Comparison of ENCODE assay signal across 8 mouse cellular contexts in genomic region chr11:75279013-75279341, GRCm38 (mm10).
DNase-seq lines count a peak whose midpoint lies in the region; ATAC-seq and TF ChIP-seq lines count a peak whose summit lies in the region.

No protein-coding gene starts in this region.

- dilution Hi-C loops in CH12.LX (cut with MboI; ENCODE audit: extremely low pct_ligation_motif_present, extremely low pct_unique_long_range_greater_than_20kb, low sequenced_read_pairs): no loop called here

- ATAC-seq in heart, embryonic 11.5 days (replicated peaks; ENCODE audit: insufficient number of reproducible peaks, low FRiP score, low TSS enrichment): no peak
- no peak for ATAC-seq in forebrain, embryonic 16.5 days
- no peak for ATAC-seq in liver, embryonic 14.5 days (ENCODE audit: insufficient read depth)

- no peaks in the 10 kb centered on the region for H3K36me3 ChIP-seq in heart, embryonic 11.5 days (ENCODE audit: control insufficient read depth, insufficient read depth, low read length)
- H3K36me3 ChIP-seq in CH12.LX (replicated peaks in 1 of 2; ENCODE audit: control insufficient read depth in 1 of 2, insufficient read depth in 1 of 2, low read length in 1 of 2): no peaks in the 10 kb centered on the region
- H3K36me3 ChIP-seq in forebrain, embryonic 16.5 days (ENCODE audit: control insufficient read depth, insufficient read depth): no peaks in the 10 kb centered on the region
- H3K36me3 ChIP-seq in liver, embryonic 14.5 days (replicated peaks; ENCODE audit: control insufficient read depth, insufficient read depth, low read depth): no peaks in the 10 kb centered on the region

- in situ Hi-C loops in CH12.LX (cut with MboI; ENCODE audit: low pct_ligation_motif_present, low pct_unique_long_range_greater_than_20kb, low sequenced_read_pairs): loop anchor here (25.0 kb wide), 1 partner anchor 292 kb away; no protein-coding TSS in a partner anchor

- H3K4me3 ChIP-seq in heart, embryonic 11.5 days (ENCODE audit: low read depth, low read length): peak overlapping the region; percentile 22
- H3K4me3 ChIP-seq in CH12.LX (replicated peaks in 1 of 3; ENCODE audit: low read depth in 2 of 3, low read length in 2 of 3, poor library complexity in 1 of 3): peak overlapping the region in 2 of 3 experiments; percentile 18 to 45
- no peak overlapping the region for H3K4me3 ChIP-seq in forebrain, embryonic 16.5 days (replicated peaks; ENCODE audit: low read length)
- peak overlapping the region; percentile 40 to 49 for H3K4me3 ChIP-seq in liver, embryonic 14.5 days (ENCODE audit: insufficient read depth in 1 of 2, low read depth in 2 of 2, low read length in 2 of 2)

- DNase-seq in heart, postnatal 10 days: no peak
- no peak for DNase-seq in CH12.LX (ENCODE audit: extremely low read depth)
- no peak for DNase-seq in liver, embryonic 14.5 days (ENCODE audit: low read depth in 3 of 3, low spot score in 3 of 3)
- no peak for DNase-seq in left cerebral cortex, adult 8-10 months (ENCODE audit: low spot score in 2 of 2)
- no peak for DNase-seq in embryo, embryonic 10.5 days (ENCODE audit: low spot score)
- DNase-seq in embryo, embryonic 11 days: no peak

- peak overlapping the region; percentile 68 for H3K4me2 ChIP-seq in heart, embryonic 11.5 days
- peak overlapping the region; percentile 37 for H3K4me2 ChIP-seq in CH12.LX (ENCODE audit: insufficient read depth, low read depth, poor library complexity, severe bottlenecking)
- H3K4me2 ChIP-seq in forebrain, embryonic 16.5 days (ENCODE audit: low read length): peak overlapping the region; percentile 33
- H3K4me2 ChIP-seq in liver, embryonic 14.5 days (ENCODE audit: low read depth): peak overlapping the region; percentile 68

- TF ChIP-seq POLR2A in CH12.LX (IDR thresholded peaks at IDR 0.05; ENCODE audit: low read depth, low read length): no peak

- peak overlapping the region; percentile 46 for H3K27ac ChIP-seq in heart, embryonic 11.5 days (ENCODE audit: low read depth, low read length)
- peak overlapping the region; percentile 50 for H3K27ac ChIP-seq in CH12.LX (ENCODE audit: insufficient read depth, low read depth)
- no peak overlapping the region for H3K27ac ChIP-seq in forebrain, embryonic 16.5 days (ENCODE audit: low read length)
- no peak overlapping the region for H3K27ac ChIP-seq in liver, embryonic 14.5 days

- no peak for TF ChIP-seq CTCF in CH12.LX (conservative IDR thresholded peaks at IDR 0.05 in 1 of 2, IDR thresholded peaks at IDR 0.05 in 1 of 2; ENCODE audit: low read depth in 2 of 2, low read length in 2 of 2)
- no peak for TF ChIP-seq CTCF in liver, embryonic 14.5 days (IDR thresholded peaks at IDR 0.05; ENCODE audit: low read depth)

- no peaks in the 10 kb centered on the region for H3K9me3 ChIP-seq in heart, embryonic 11.5 days (replicated peaks; ENCODE audit: control insufficient read depth, low read length)
- no peaks in the 10 kb centered on the region for H3K9me3 ChIP-seq in CH12.LX (replicated peaks; ENCODE audit: low read length)
- H3K9me3 ChIP-seq in forebrain, embryonic 16.5 days (ENCODE audit: control insufficient read depth, low read length): no peaks in the 10 kb centered on the region
- no peaks in the 10 kb centered on the region for H3K9me3 ChIP-seq in liver, embryonic 14.5 days (ENCODE audit: control insufficient read depth, low read length)

- no peak for TF ChIP-seq RAD21 in CH12.LX (IDR thresholded peaks at IDR 0.05; ENCODE audit: low read depth, low read length)

- peaks cover 64% of the 10 kb centered on the region for H3K4me1 ChIP-seq in heart, embryonic 11.5 days (ENCODE audit: control insufficient read depth, insufficient read depth, low read length)
- H3K4me1 ChIP-seq in CH12.LX (ENCODE audit: control insufficient read depth in 1 of 2, insufficient read depth in 2 of 2): peaks cover 17 to 45% of the 10 kb centered on the region in 2 experiments
- peaks cover 29% of the 10 kb centered on the region for H3K4me1 ChIP-seq in forebrain, embryonic 16.5 days (replicated peaks; ENCODE audit: control insufficient read depth, insufficient read depth, low read length)
- peaks cover 18 to 23% of the 10 kb centered on the region in 2 experiments for H3K4me1 ChIP-seq in liver, embryonic 14.5 days (replicated peaks; ENCODE audit: control insufficient read depth in 2 of 2, insufficient read depth in 2 of 2, low read length in 1 of 2)

- WGBS in heart, embryonic 11.5 days (ENCODE audit: insufficient replicate concordance): 12% methylated on average over 4 of the region's 4 CpGs
- 13% methylated on average over 4 of the region's 4 CpGs for WGBS in forebrain, embryonic 16.5 days
- 27% methylated on average over 4 of the region's 4 CpGs for WGBS in liver, embryonic 14.5 days (ENCODE audit: insufficient replicate concordance)

- no peaks in the 10 kb centered on the region for H3K79me2 ChIP-seq in CH12.LX (replicated peaks; ENCODE audit: control insufficient read depth, extremely low read depth, insufficient read depth, poor library complexity, severe bottlenecking)

- peaks cover 15% of the 10 kb centered on the region for H3K27me3 ChIP-seq in heart, embryonic 11.5 days (ENCODE audit: control insufficient read depth, insufficient read depth, low read length)
- no peaks in the 10 kb centered on the region for H3K27me3 ChIP-seq in CH12.LX (replicated peaks)
- peaks cover 15% of the 10 kb centered on the region for H3K27me3 ChIP-seq in forebrain, embryonic 16.5 days (replicated peaks; ENCODE audit: control insufficient read depth, insufficient read depth, low read length)
- H3K27me3 ChIP-seq in liver, embryonic 14.5 days (ENCODE audit: control insufficient read depth, insufficient read depth, low read length): peaks cover 13% of the 10 kb centered on the region

- H3K9ac ChIP-seq in heart, embryonic 11.5 days (ENCODE audit: low read depth, low read length): peak overlapping the region; percentile 60
- H3K9ac ChIP-seq in CH12.LX (ENCODE audit: insufficient read depth, low read depth): peak overlapping the region; percentile 19
- peak overlapping the region; percentile 36 for H3K9ac ChIP-seq in forebrain, embryonic 16.5 days (replicated peaks; ENCODE audit: low read depth, low read length)
- H3K9ac ChIP-seq in liver, embryonic 14.5 days (replicated peaks): peak overlapping the region; percentile 52

- no peak for TF ChIP-seq EP300 in CH12.LX (IDR thresholded peaks at IDR 0.05; ENCODE audit: low read length)
- TF ChIP-seq EP300 in liver, embryonic 14.5 days (IDR thresholded peaks at IDR 0.05; ENCODE audit: low read depth): no peak

- intact Hi-C loops in heart, postnatal 10 days (cut with DNase I): no loop called here

TF ChIP-seq in CH12.LX, 34 proteins besides CTCF, POLR2A, EP300 and RAD21:
- TF ChIP-seq USF1 (IDR thresholded peaks at IDR 0.05; ENCODE audit: low read depth, low read length) (no peak), CHD2 (IDR thresholded peaks at IDR 0.05; ENCODE audit: low read length) (peak; percentile 77; the same call in 1 of the 2 replicates)

Comparison
In these comparisons a context has a peak if more than half of its experiments do, and no peak if none do; other contexts are left out.
1. H3K27ac ChIP-seq: peak in heart, embryonic 11.5 days (single experiment) and CH12.LX (single experiment); none in forebrain, embryonic 16.5 days (single experiment) and liver, embryonic 14.5 days (single experiment).
2. Peak in every context shown above with its lines, with median percentiles within 50 percentile points of each other: H3K4me2 ChIP-seq and H3K9ac ChIP-seq.